Mouse (Mus musculus) common myeloid progenitor, adult 5-6 weeks (primary cell): ENCODE measurements around the gene a. TPM values are rescaled to one million over a fixed set of nuclear protein-coding genes. Genes with fewer than 3 reads are reported as not detected.
"Not testable (repeated sequence)": the region's sequence is repeated elsewhere in the genome, so short reads cannot be mapped to it uniquely, and the experiment has no call there.

ENCODE experiments used
- ATAC-seq: replicated peaks from 2 replicates; pipeline ENCODE4 v1.8.0; 2016; ENCODE audit warnings: low read depth, mild to moderate bottlenecking, moderate TSS enrichment, inconsistent platforms; ENCODE audit not compliant: poor library complexity, severe bottlenecking
- total RNA-seq: library from RNA; stranded (forward); fragments of 200-1000, 187-1606 nt; gene quantifications from 2 replicates; pipeline ENCODE4 v1.2.3, GENCODE M21; 2017

The a gene
- total RNA-seq, 1 experiment from 2014 or later = not detected

- peak; percentile 90 for ATAC-seq
Measured at GRCm38 (mm10) chr2:154916547-154916946, 125.3 kb downstream of the a start.

DNA sequence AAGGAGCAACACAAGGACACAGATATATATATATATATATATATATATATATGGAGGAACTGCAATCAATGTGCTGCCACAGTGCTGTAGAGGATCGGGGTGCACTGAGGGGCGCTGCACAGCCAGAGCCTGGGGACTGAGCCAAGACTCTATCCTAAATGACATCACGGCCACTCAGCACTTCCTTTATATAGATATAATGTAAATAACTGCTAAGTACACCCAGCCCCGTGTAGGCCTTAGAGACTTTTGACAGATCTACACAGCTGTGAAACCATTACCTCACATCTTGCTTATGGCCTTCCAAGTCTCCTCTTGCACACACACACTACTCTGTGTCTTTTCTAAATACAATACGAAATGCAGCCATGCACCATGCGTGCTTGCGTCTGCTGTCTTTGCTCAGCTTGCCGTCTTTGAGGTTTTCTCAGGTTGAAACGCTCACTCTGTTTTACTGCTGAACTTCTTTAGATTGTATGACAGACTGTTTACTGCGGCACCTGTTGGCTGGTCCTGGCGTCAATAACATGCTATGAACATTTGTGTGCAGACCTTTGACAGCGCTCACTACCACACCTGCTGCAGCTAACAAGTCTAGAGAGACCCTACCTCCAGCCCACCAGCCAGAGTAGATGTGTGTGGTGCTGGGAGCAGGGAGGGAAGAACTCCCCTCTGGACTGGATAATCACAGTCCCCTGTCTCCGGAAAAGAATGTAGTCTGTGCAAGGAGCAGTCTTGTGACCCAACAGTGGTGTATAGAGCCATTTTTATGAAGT is 126.9 kb downstream of the a start:
- no peak for ATAC-seq

- ATAC-seq = no peak; the same call in 1 of the 2 replicates
Measured at GRCm38 (mm10) chr2:154920896-154921295, 129.7 kb downstream of the a start.

- not testable (repeated sequence) for ATAC-seq
Measured at GRCm38 (mm10) chr2:154922134-154922533, 130.9 kb downstream of the a start.

DNA sequence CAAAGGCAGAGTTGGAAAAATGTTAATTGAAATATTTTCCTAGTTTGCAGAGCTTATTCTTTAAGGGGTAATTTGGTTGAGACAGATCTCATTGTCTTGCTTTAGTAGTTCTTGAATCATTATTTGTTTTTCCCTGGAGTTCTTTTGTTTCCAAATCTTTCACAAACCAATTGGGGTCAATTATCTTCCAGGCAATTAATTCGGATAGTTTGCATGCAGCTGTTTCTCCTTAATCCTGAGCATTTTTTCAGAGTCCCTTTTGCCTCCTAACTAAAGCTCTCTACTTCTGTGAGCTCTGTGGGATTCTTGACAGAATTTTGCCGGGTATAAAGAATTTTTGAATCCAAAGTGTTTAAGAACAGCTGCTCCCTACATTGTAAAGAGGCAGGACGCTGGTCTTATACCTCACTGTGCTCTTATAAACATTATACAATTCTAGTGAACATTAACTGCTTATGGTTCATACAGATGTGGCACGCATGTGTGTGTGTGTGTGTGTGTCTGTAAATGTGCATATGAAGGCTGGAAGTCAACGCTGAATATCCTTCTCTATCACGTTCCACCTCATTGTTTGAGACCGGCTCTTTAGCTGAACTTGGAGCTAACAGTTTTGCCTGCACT is 134.3 kb downstream of the a start:
- no peak for ATAC-seq

DNA sequence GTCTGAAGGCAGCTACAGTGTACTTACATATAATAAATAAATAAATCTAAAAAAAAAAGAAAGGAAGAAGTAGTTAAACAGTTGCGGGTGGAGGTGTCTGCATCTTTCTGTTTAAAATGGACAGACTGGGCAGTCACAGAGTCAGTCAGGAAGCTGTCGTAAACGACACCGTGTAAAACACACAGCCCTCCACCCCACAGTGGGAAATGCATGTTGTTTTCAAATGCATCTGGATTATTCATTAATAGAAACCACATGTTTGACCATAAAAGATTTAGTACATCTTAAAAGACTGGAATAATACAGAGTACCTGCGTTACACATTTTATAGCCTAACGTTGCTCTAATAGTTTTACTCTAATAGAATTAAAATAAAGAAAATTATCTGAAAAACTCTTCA is 135.6 kb downstream of the a start:
- ATAC-seq = no peak

DNA sequence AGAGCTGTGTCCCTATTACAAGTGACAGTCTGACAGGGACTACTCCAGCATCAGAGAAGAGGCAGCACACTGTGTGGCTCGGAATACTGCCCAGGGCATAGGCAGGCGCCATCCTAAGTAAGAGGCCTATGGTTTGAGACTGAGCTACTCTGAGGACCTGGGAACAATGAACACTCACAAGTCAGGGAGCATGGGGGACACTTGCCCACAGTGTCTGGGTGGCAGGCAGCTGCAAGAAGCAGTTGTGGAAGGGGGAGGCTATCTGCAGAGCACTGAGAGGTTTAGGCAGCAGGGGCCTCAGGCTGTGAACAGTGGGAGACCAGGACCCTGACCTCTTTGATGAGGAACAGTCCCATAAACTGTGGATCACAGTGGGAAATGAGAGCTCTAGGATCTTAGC is 137.1 kb downstream of the a start:
- ATAC-seq = no peak

DNA sequence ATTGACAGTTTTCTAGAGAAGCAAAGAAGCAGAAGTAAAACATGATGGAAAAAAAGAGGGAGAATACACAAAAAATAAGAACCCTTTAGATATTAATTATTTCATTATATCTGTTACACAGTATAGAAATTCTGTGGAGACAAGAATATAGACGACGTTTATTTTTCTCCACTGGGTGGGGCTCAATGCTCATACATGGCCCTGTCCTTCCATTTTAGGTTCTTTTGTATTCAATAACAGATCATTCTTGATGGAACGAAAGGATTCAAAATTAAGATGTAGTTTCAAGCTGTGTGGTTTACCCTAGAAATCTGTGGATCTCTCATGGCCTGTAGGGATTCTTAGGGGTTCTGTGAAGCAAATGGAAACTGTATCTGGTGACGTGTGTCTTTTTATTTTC is 142.7 kb downstream of the a start:
- peak; percentile 65; the same call in 1 of the 2 replicates for ATAC-seq

- no peak for ATAC-seq
Measured at GRCm38 (mm10) chr2:154936106-154936505, 144.9 kb downstream of the a start.

DNA sequence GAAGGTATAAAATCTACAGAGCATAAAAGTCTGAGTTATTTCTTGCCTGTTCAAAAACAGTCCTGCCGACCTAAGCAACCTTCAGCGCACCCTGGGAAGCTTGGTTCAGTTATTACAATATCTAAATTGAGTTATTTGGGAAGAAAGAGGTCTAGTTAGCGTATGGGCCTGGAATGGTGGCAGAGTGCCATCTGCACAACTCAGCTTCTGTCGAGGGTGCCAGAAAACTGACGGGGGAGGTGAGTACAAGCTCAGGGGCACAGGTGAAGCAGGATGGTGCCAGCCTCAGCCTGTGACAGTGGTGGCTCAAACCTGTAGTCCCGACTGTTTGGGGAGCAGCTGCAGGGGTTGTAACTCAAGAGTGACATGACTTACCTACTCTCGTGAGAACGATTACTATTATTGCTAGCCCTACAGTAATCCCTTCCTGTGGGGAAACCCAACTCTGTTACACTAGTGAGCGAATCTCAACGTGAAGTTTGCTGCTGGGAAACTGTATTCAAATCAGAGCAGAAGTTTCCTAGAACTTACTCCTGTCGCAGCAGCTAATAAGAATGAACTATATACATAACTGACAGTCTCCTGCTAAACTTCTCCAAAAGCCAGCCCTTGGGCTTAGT is 145.4 kb downstream of the a start:
- ATAC-seq = no peak

- no peak for ATAC-seq
Measured at GRCm38 (mm10) chr2:154937547-154938390, 146.6 kb downstream of the a start.

- peak; percentile 52; the same call in 1 of the 2 replicates for ATAC-seq
Measured at GRCm38 (mm10) chr2:154941952-154942351, 150.8 kb downstream of the a start.

GRCm38 (mm10) chr2:154942546-154942945 is 151.3 kb downstream of the a start:
- no peak for ATAC-seq

DNA sequence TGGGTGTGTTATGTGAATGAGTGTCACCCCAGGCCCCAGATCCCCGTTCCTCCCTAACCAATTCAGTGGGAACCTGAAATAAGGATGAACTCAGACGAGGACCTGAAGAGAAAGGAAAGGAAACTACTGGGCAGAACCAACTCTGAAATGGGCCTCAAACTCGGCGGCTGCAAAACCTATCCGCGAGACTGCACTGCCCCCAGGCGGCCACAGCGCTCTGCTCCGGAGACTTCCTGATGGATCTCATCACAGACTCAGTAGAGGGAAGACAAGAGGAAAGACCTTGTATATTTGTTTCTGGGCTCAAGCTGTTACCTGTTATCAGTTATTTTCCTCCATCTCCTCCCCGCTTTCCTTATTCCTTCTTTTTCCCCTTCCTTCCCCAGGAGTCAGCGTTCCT is 151.9 kb downstream of the a start:
- peak; percentile 83 for ATAC-seq

DNA sequence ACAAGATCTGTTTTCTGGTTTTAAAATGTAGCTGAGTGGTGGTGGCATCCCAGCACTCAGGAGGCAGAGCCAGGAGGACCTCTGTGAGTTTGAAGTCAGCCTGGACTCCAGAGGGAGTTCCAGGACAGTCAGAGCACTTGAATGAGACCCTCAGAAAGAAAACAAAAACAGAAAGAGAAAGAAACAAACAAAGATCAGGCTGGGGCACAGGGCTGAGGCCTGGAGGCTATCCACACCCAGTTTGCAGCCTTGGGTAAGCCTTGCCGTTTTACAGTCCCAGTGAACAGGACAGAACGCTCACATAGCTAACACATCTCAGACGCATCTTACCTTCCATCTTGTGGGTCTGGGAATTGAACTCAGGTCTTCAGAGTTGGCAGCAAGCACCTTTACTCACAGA is 155.7 kb downstream of the a start:
- ATAC-seq = no peak

- ATAC-seq = no peak
Measured at GRCm38 (mm10) chr2:154949352-154949751, 158.2 kb downstream of the a start.

GRCm38 (mm10) chr2:154949877-154950276 is 158.7 kb downstream of the a start:
- no peak for ATAC-seq

DNA sequence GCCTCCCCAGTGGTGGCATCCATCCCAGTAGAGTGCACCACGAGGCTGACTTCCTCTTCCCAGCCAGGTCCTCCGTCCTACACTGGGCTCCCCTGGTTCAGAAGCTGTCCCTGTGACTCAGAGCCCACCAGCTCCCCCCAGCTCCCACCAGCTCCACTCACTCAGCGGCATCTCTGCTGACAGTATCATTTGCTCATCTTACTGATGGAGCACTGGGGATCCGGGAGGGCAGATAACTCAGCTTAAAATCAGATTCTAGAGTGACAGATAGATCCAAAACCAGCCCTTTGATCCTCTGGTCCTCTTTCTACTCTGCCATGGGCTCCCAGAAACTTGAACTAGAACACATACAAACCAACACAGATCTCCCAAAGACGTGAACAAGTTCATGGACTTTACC is 159.4 kb downstream of the a start:
- 0 out of 2 replicates have a peak, but pooled peaks have one; percentile 39 for ATAC-seq

DNA sequence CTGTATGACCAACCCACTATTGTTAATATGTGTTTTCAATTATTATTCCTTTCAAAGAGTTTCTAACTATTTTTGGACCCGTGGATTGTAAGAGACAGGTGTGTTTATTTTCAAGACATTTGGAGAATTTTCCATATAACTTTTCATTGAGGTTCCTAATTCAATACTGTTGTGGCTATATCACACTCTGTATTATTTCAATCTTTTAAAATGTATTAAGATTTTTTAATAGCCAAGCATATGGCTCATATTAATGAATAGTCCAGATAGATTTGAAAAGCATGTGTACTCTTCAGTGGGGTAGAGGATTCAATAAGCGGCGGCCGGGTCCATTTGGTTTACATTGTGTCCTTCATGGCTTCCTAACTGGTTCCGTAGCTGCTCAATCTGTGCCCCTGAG is 168.3 kb downstream of the a start:
- no peak for ATAC-seq

- ATAC-seq = no peak
Measured at GRCm38 (mm10) chr2:154959909-154960308, 168.7 kb downstream of the a start.
